Mouse (Mus musculus) megakaryocyte, embryonic 14.5 days (primary cell): ENCODE measurements around the gene Samd9l. TPM values are rescaled to one million over a fixed set of nuclear protein-coding genes. Genes with fewer than 3 reads are reported as not detected.
"Not testable (repeated sequence)": the region's sequence is repeated elsewhere in the genome, so short reads cannot be mapped to it uniquely, and the experiment has no call there.

Source experiments
- H3K27me3 ChIP-seq: replicated peaks from 2 replicates; pipeline ENCODE3; 2012; ENCODE audit warnings: inconsistent platforms
- H3K36me3 ChIP-seq: replicated peaks from 2 replicates; pipeline ENCODE3; 2012; ENCODE audit warnings: low read length, inconsistent platforms, mixed read lengths
- H3K4me1 ChIP-seq: 2 replicates; pipeline ENCODE4 v1.6.1; 2012; ENCODE audit warnings: inconsistent platforms
- H3K4me3 ChIP-seq: replicated peaks from 2 replicates; pipeline ENCODE3; 2012; ENCODE audit warnings: moderate library complexity, mild to moderate bottlenecking, inconsistent platforms
- H3K9me3 ChIP-seq: 2 replicates; pipeline ENCODE4 v1.6.1; 2012; ENCODE audit warnings: inconsistent platforms
- FLI1 ChIP-seq: IDR thresholded peaks from 2 replicates; pipeline ENCODE4 v1.6.1; 2012; ENCODE audit warnings: low read length, inconsistent platforms, mixed read lengths
- GATA1 ChIP-seq: IDR thresholded peaks from 3 replicates; pipeline ENCODE4 v1.6.1; 2012; ENCODE audit warnings: mixed read lengths, low read length, inconsistent platforms, borderline replicate concordance
- polyA plus RNA-seq: library from polyadenylated mRNA; stranded (reverse); fragments of >175 nt; gene quantifications from 2 replicates; pipeline ENCODE4 v1.2.3, GENCODE M21; 2012; ENCODE audit warnings: low replicate concordance; ENCODE audit not compliant: insufficient read depth

Samd9l gene
- polyA plus RNA-seq, 1 experiment, result 0.70 TPM

- no peaks in the 10 kb centered on the region for H3K27me3 ChIP-seq
- no peak for TF ChIP-seq FLI1
- no peak for TF ChIP-seq GATA1
- H3K9me3 ChIP-seq, result no peaks in the 10 kb centered on the region
Measured at GRCm38 (mm10) chr6:3389995-3390394, 9.4 kb downstream of the Samd9l start.

GRCm38 (mm10) chr6:3386565-3386964 lies 12.8 kb downstream of the Samd9l start:
- peaks cover 7% of the 10 kb centered on the region for H3K36me3 ChIP-seq
- no peaks in the 10 kb centered on the region for H3K27me3 ChIP-seq
- no peak overlapping the region for H3K4me3 ChIP-seq
- no peaks in the 10 kb centered on the region for H3K9me3 ChIP-seq
- TF ChIP-seq GATA1, result no peak
- TF ChIP-seq FLI1, result no peak
- H3K4me1 ChIP-seq, result peaks cover 4% of the 10 kb centered on the region; the same call in 1 of the 2 replicates

More at GRCm38 (mm10) chr6:3389995-3390394, 9.4 kb downstream of the Samd9l start:
- Histone ChIP-seq H3K4me3 (no peak overlapping the region), H3K36me3 (peaks cover 7% of the 10 kb centered on the region), H3K4me1 (peaks cover 10% of the 10 kb centered on the region; the same call in 1 of the 2 replicates)

GRCm38 (mm10) chr6:3384816-3385215 lies 14.6 kb downstream of the Samd9l start:
- not testable (repeated sequence) for H3K4me1 ChIP-seq, H3K4me3 ChIP-seq, H3K27me3 ChIP-seq, H3K36me3 ChIP-seq, H3K9me3 ChIP-seq

- not testable (repeated sequence) for H3K36me3 ChIP-seq
Measured at GRCm38 (mm10) chr6:3384115-3384791, 15.1 kb downstream of the Samd9l start.

GRCm38 (mm10) chr6:3379146-3379545 lies 20.2 kb downstream of the Samd9l start:
- H3K27me3 ChIP-seq, result no peaks in the 10 kb centered on the region

More at GRCm38 (mm10) chr6:3384115-3384791, 15.1 kb downstream of the Samd9l start:
- not testable (repeated sequence) for H3K27me3 ChIP-seq, H3K9me3 ChIP-seq, H3K4me3 ChIP-seq, H3K4me1 ChIP-seq

GRCm38 (mm10) chr6:3376687-3377086 lies 22.7 kb downstream of the Samd9l start:
- Histone ChIP-seq H3K4me1 (no peaks in the 10 kb centered on the region), H3K27me3 (no peaks in the 10 kb centered on the region), H3K36me3 (peaks cover 67% of the 10 kb centered on the region), H3K4me3 (no peak overlapping the region), H3K9me3 (peaks cover 17% of the 10 kb centered on the region)
- TF ChIP-seq FLI1 (no peak), GATA1 (no peak)

More at GRCm38 (mm10) chr6:3379146-3379545, 20.2 kb downstream of the Samd9l start:
- Histone ChIP-seq H3K36me3 (peaks cover 51% of the 10 kb centered on the region), H3K4me1 (no peaks in the 10 kb centered on the region), H3K4me3 (no peak overlapping the region), H3K9me3 (peaks cover 6% of the 10 kb centered on the region; the same call in 1 of the 2 replicates)
- TF ChIP-seq GATA1, result no peak
- no peak for TF ChIP-seq FLI1

GRCm38 (mm10) chr6:3369527-3369926 lies 29.8 kb downstream of the Samd9l start:
- H3K9me3 ChIP-seq, result peaks cover 23% of the 10 kb centered on the region
- H3K4me3 ChIP-seq, result no peak overlapping the region
- no peaks in the 10 kb centered on the region for H3K27me3 ChIP-seq
- peaks cover 20% of the 10 kb centered on the region for H3K36me3 ChIP-seq
- H3K4me1 ChIP-seq, result no peaks in the 10 kb centered on the region
- no peak for TF ChIP-seq FLI1
- no peak for TF ChIP-seq GATA1

GRCm38 (mm10) chr6:3365609-3366008 lies 33.8 kb downstream of the Samd9l start:
- H3K9me3 ChIP-seq, result peaks cover 10% of the 10 kb centered on the region
- H3K27me3 ChIP-seq, H3K4me1 ChIP-seq, H3K36me3 ChIP-seq, H3K4me3 ChIP-seq: not testable (repeated sequence)

- not testable (repeated sequence) for H3K36me3 ChIP-seq, H3K9me3 ChIP-seq, H3K4me3 ChIP-seq, H3K4me1 ChIP-seq, H3K27me3 ChIP-seq
Measured at GRCm38 (mm10) chr6:3345924-3346597, 53.3 kb downstream of the Samd9l start.

GRCm38 (mm10) chr6:3345043-3345639 lies 54.2 kb downstream of the Samd9l start:
- H3K9me3 ChIP-seq, H3K27me3 ChIP-seq, H3K4me1 ChIP-seq: not testable (repeated sequence)
- Histone ChIP-seq H3K36me3 (peaks cover 13% of the 10 kb centered on the region), H3K4me3 (peak overlapping the region; percentile 80)

GRCm38 (mm10) chr6:3343603-3344247 lies 55.6 kb downstream of the Samd9l start:
- not testable (repeated sequence) for H3K9me3 ChIP-seq, H3K4me3 ChIP-seq, H3K4me1 ChIP-seq, H3K27me3 ChIP-seq
- H3K36me3 ChIP-seq, result peaks cover 13% of the 10 kb centered on the region
